Mouse (Mus musculus): ENCODE data around the gene Slc2a12. TPM values are rescaled to one million over a fixed set of nuclear protein-coding genes. Genes with fewer than 3 reads are reported as not detected.

Gene Slc2a12
- 3.2 and 4.2 TPM in 2 replicates for polyA plus RNA-seq (2014; fragmentation: Nextera tagmentation; extraction: Ambion mirVana)

DNA sequence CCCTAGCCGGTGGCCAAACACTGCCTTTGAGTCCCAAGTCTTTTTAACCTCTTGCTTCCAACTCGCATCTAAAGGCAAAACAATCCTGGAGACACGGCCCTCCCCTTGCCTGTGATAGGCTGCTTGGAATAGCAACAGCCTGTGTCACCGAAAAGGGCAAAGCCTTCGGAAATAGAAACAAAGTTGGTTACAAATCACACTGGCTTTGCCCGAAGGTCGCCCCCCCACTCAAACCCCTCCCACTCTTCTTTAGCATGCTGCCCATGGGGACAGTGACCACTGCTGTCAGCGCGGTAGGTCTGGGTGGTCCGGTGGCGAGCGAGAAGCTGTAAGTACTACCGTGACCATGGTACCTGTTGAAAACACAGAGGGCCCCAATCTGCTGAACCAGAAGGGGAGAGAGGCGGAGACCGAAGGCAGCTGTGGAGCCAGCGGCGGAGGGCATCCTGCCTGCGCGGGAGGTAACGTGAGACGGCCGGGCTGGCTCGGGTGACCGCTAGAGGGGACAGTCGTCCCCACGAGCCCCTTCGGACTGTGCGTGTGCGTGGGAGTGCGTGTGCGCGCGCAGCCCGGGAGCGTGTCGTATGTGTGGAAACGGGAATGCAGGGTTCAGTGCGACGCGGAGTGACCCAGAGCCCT is at the start of gene Slc2a12:
TSS of gene Slc2a12 (plus strand) at position 159 of the 639 bp plus-strand sequence.
- Histone ChIP-seq H3K4me2 (peak within 1 kb of the TSS; percentile 63), H3K36me3 (ENCODE audit: control insufficient read depth, insufficient read depth, low read length) (no peaks in the 10 kb centered on the region), H3K9me3 (ENCODE audit: control insufficient read depth, low read length) (peaks cover 2% of the 10 kb centered on the region; the same call in 1 of the 2 replicates), H3K27ac (ENCODE audit: low read depth, low read length) (peak within 1 kb of the TSS; percentile 10; the same call in 1 of the 2 replicates), H3K4me1 (ENCODE audit: control insufficient read depth, insufficient read depth, low read length) (no peaks in the 10 kb centered on the region; the same call in 1 of the 2 replicates), H3K4me3 (ENCODE audit: low read depth, low read length) (peak within 1 kb of the TSS; percentile 46), H3K27me3 (ENCODE audit: control insufficient read depth, insufficient read depth, low read length) (no peaks in the 10 kb centered on the region), H3K9ac (ENCODE audit: low read length) (peak within 1 kb of the TSS; percentile 48)
- 2% methylated on average over 38 of the region's 40 CpGs for WGBS
- ATAC-seq (ENCODE audit: low FRiP score) (peak; percentile 89), DNase-seq (ENCODE audit: low spot score, missing footprints) (peak; percentile 95)

DNA sequence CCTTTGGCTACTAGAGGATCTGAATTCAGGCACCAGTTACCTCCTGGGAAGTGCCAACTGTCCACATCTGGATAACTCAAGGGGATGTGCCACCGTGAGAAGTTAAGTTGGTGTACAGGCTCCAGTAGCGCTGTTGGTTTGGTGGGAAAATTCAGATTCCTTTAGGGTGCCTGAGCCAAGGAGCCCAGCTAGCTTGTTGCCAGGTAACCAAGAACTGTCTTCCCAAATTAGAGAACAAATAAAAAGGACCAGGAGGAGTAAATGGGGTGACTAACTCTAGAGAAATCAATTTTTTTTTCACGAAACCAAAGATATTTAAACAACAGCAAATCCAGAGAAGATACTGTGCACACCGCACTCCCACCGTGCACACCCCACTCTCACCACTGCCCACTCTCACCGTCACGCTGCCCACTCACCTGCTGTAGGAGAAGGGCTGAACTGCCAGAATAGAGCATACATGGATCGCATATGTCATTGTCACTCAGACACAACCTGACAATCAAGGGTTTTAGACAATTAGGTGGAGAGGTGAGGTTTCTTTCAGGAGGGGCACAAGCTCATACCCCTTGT is 45.8 kb upstream of the Slc2a12 start:
- DNase-seq (ENCODE audit: low spot score, missing footprints) (peak; percentile 47), ATAC-seq (ENCODE audit: low FRiP score) (no peak)
- no peaks in the 10 kb centered on the region for H3K27me3 ChIP-seq (ENCODE audit: control insufficient read depth, insufficient read depth, low read length)
- H3K4me2 ChIP-seq: no peak overlapping the region
- H3K36me3 ChIP-seq (ENCODE audit: control insufficient read depth, insufficient read depth, low read length): no peaks in the 10 kb centered on the region
- no peaks in the 10 kb centered on the region for H3K4me1 ChIP-seq (ENCODE audit: control insufficient read depth, insufficient read depth, low read length)
- WGBS: 90% methylated on average over 8 of the region's 8 CpGs
- no peak overlapping the region for H3K4me3 ChIP-seq (ENCODE audit: low read depth, low read length)
- no peaks in the 10 kb centered on the region for H3K9me3 ChIP-seq (ENCODE audit: control insufficient read depth, low read length)
- no peak overlapping the region for H3K9ac ChIP-seq (ENCODE audit: low read length)
- no peak overlapping the region for H3K27ac ChIP-seq (ENCODE audit: low read depth, low read length)

DNA sequence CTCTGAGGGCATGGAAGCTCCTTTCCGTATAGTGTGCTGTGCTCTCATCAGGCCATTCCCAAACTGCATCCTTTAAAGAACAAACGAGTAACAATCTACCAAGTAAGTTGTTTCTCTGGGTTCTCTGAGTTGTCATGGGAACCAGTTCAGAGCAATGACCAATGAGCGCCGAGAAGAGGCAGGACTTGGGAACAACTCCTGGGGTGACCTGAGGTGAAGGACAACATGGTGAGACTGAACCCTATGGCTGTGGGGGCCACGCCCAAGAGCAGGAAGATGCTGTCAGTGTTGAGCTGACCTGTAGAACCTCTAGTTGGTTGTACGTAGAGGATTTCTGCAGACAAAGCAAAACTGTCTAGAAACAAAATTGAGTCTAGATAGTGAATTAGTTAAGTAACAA is 43.8 kb upstream of the Slc2a12 start:
- H3K36me3 ChIP-seq (ENCODE audit: control insufficient read depth, insufficient read depth, low read length): no peaks in the 10 kb centered on the region
- no peak for ATAC-seq (ENCODE audit: low FRiP score)
- H3K27ac ChIP-seq (ENCODE audit: low read depth, low read length): no peak overlapping the region
- 81% methylated on average over 6 of the region's 6 CpGs for WGBS
- no peaks in the 10 kb centered on the region for H3K4me1 ChIP-seq (ENCODE audit: control insufficient read depth, insufficient read depth, low read length)
- H3K4me2 ChIP-seq: no peak overlapping the region
- no peak overlapping the region for H3K4me3 ChIP-seq (ENCODE audit: low read depth, low read length)
- no peaks in the 10 kb centered on the region for H3K27me3 ChIP-seq (ENCODE audit: control insufficient read depth, insufficient read depth, low read length)
- DNase-seq (ENCODE audit: low spot score, missing footprints): peak; percentile 37
- no peaks in the 10 kb centered on the region for H3K9me3 ChIP-seq (ENCODE audit: control insufficient read depth, low read length)
- no peak overlapping the region for H3K9ac ChIP-seq (ENCODE audit: low read length)

DNA sequence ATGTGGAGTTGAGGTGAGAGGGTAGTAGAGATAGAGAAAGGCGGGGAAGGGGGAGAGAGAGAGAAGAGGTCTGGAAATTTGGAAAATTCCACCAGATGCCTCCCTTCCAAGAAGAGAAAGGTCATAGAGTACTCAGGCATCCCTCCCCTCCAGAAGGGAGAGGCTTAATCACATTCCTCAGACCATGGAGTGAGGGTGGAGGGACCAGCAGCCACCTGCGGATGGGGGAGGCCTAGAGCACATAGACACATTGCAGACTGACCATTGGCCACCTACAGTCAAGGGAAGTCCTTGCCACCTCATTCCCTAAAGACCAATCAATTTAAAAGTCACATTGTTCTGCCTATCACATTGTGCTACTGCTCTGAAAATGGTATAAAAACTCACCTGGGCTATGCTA is 40.0 kb upstream of the Slc2a12 start:
- Histone ChIP-seq H3K27ac (ENCODE audit: low read depth, low read length) (no peak overlapping the region), H3K9me3 (ENCODE audit: control insufficient read depth, low read length) (no peaks in the 10 kb centered on the region), H3K4me2 (no peak overlapping the region), H3K9ac (ENCODE audit: low read length) (no peak overlapping the region), H3K27me3 (ENCODE audit: control insufficient read depth, insufficient read depth, low read length) (no peaks in the 10 kb centered on the region), H3K36me3 (ENCODE audit: control insufficient read depth, insufficient read depth, low read length) (no peaks in the 10 kb centered on the region), H3K4me3 (ENCODE audit: low read depth, low read length) (no peak overlapping the region), H3K4me1 (ENCODE audit: control insufficient read depth, insufficient read depth, low read length) (peaks cover 10% of the 10 kb centered on the region)
- 72% methylated on average over 2 of the region's 2 CpGs for WGBS
- ATAC-seq (ENCODE audit: low FRiP score) (no peak), DNase-seq (ENCODE audit: low spot score, missing footprints) (no peak)

DNA sequence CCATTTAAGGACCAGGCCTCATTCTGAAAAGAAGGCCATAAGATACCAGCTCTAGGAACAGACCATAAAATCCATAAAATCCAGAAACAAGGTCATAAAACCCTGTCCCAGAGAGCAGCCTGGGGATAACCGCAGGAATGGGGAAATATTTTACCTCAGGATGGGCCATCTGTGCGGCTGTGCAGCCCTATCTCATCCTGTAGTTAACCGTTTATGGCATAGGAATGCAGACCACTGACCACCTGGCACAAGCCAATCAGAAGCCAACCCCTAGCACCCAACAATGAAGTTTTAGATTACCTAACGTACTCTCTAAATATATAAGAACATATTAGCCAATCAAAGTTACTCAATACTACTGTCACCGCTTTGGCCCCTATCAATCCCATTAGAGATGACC is 36.5 kb upstream of the Slc2a12 start:
- ATAC-seq (ENCODE audit: low FRiP score) (no peak; the same call in 1 of the 2 replicates), DNase-seq (ENCODE audit: low spot score, missing footprints) (no peak)
- Histone ChIP-seq H3K4me2 (no peak overlapping the region), H3K9me3 (ENCODE audit: control insufficient read depth, low read length) (no peaks in the 10 kb centered on the region), H3K9ac (ENCODE audit: low read length) (no peak overlapping the region), H3K27ac (ENCODE audit: low read depth, low read length) (peak overlapping the region; percentile 79; the same call in 1 of the 2 replicates), H3K4me3 (ENCODE audit: low read depth, low read length) (no peak overlapping the region), H3K27me3 (ENCODE audit: control insufficient read depth, insufficient read depth, low read length) (no peaks in the 10 kb centered on the region), H3K36me3 (ENCODE audit: control insufficient read depth, insufficient read depth, low read length) (no peaks in the 10 kb centered on the region), H3K4me1 (ENCODE audit: control insufficient read depth, insufficient read depth, low read length) (peaks cover 10% of the 10 kb centered on the region)
- 75% methylated on average over 5 of the region's 5 CpGs for WGBS

DNA sequence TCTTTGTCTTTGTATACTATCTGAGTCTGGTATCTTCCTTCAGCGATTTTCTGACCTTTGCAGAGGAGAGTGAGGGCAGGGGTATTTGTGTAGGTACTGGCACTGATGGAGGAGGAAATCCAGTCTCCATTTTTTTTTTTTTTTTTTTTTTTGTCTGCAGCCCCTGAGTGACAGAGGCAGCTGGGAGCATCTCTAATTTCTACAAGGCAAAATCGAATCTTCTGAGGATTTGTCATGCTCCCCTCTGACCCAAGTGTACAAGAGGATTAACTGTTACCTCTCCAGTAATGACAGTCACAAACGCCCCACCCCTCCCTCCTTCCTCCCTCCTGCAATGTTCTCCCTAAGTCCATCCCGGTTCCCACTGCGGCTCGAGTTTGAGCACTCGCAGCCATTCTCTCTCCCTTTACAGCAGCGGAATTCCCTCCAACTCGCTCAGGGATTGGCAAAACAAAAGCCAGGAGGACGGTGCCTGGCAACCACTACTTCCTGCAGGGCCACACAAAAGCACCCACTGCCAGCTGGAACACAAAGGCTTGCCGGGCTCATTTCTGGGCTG is 35.9 kb upstream of the Slc2a12 start:
- H3K9me3 ChIP-seq (ENCODE audit: control insufficient read depth, low read length): no peaks in the 10 kb centered on the region
- DNase-seq (ENCODE audit: low spot score, missing footprints): peak; percentile 94
- no peaks in the 10 kb centered on the region for H3K27me3 ChIP-seq (ENCODE audit: control insufficient read depth, insufficient read depth, low read length)
- peak overlapping the region; percentile 35 for H3K4me2 ChIP-seq
- peaks cover 10% of the 10 kb centered on the region for H3K4me1 ChIP-seq (ENCODE audit: control insufficient read depth, insufficient read depth, low read length)
- H3K4me3 ChIP-seq (ENCODE audit: low read depth, low read length): peak overlapping the region; percentile 9; the same call in 1 of the 2 replicates
- no peaks in the 10 kb centered on the region for H3K36me3 ChIP-seq (ENCODE audit: control insufficient read depth, insufficient read depth, low read length)
- ATAC-seq (ENCODE audit: low FRiP score): peak; percentile 89
- WGBS: under 1% methylated on average over 11 of the region's 11 CpGs
- H3K9ac ChIP-seq (ENCODE audit: low read length): peak overlapping the region; percentile 54
- H3K27ac ChIP-seq (ENCODE audit: low read depth, low read length): peak overlapping the region; percentile 79

DNA sequence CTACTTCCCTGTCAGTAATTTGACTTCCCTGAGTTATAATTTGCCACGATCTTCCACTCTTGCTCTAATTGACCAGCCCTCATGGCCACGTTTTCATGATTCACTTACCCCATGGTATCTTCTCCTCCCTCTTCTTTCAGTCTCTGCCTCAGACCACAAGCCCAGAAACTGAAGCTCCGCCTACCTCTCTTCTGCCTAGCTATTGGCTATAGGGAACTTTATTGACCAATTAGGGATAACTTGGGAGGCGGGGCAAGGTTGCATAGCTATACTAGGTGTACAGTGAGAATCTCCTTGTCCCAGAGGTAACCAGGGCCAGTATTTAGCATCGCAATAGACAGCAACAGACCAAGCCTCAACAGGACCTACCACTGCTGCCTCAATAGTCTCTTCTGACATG is 31.5 kb upstream of the Slc2a12 start:
- DNase-seq (ENCODE audit: low spot score, missing footprints) (no peak), ATAC-seq (ENCODE audit: low FRiP score) (no peak)
- Histone ChIP-seq H3K4me1 (ENCODE audit: control insufficient read depth, insufficient read depth, low read length) (peaks cover 13% of the 10 kb centered on the region), H3K27me3 (ENCODE audit: control insufficient read depth, insufficient read depth, low read length) (no peaks in the 10 kb centered on the region), H3K9me3 (ENCODE audit: control insufficient read depth, low read length) (no peaks in the 10 kb centered on the region), H3K9ac (ENCODE audit: low read length) (no peak overlapping the region), H3K27ac (ENCODE audit: low read depth, low read length) (no peak overlapping the region), H3K4me2 (no peak overlapping the region), H3K36me3 (ENCODE audit: control insufficient read depth, insufficient read depth, low read length) (no peaks in the 10 kb centered on the region), H3K4me3 (ENCODE audit: low read depth, low read length) (no peak overlapping the region)
- WGBS: 91% methylated on average over 5 of the region's 5 CpGs

DNA sequence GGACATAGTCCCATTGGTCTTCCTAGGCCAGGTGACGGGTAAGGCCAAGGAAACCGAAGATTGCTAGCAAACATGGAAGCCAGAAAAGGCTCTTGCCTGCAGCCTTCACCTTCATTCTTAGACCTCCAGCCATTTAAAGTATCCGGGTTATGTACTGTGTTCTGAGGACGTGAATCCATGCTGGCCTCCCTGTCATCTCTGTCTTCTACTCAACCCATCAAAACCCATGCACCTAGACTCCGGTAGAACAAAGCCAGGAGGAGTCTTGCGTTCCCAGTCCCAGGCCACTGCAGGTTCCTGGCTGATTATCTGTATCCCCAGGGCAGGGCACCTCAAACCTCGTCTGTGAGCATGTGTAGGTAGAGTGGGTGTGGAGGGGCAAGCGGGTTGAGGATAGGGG is 30.3 kb upstream of the Slc2a12 start:
- Histone ChIP-seq H3K4me1 (ENCODE audit: control insufficient read depth, insufficient read depth, low read length) (peaks cover 5% of the 10 kb centered on the region; the same call in 1 of the 2 replicates), H3K27ac (ENCODE audit: low read depth, low read length) (no peak overlapping the region), H3K4me3 (ENCODE audit: low read depth, low read length) (no peak overlapping the region), H3K4me2 (no peak overlapping the region), H3K9ac (ENCODE audit: low read length) (no peak overlapping the region), H3K9me3 (ENCODE audit: control insufficient read depth, low read length) (no peaks in the 10 kb centered on the region), H3K36me3 (ENCODE audit: control insufficient read depth, insufficient read depth, low read length) (no peaks in the 10 kb centered on the region; the same call in 1 of the 2 replicates), H3K27me3 (ENCODE audit: control insufficient read depth, insufficient read depth, low read length) (no peaks in the 10 kb centered on the region)
- ATAC-seq (ENCODE audit: low FRiP score) (no peak), DNase-seq (ENCODE audit: low spot score, missing footprints) (peak; percentile 61)
- WGBS: 88% methylated on average over 8 of the region's 8 CpGs

DNA sequence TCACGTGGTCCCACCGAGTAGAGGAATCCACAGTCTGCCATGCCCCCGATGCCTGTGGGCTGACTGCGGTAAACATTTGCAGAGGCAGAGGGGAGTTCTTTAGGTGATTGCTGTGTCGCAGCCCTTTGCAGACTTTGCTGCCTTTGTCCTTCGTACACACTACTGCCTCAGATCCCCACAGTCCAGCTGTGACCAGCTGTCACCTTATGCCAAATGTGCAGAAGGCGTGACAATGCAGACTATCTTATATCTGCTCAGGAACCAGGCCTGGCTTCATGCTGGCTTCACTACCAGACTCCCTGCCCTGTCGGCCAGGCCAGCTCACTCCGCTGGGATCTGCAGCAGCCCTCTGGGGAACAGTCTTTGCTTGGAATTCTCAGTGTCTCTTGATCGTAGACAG is 29.5 kb upstream of the Slc2a12 start:
- Histone ChIP-seq H3K4me1 (ENCODE audit: control insufficient read depth, insufficient read depth, low read length) (peaks cover 5% of the 10 kb centered on the region; the same call in 1 of the 2 replicates), H3K4me3 (ENCODE audit: low read depth, low read length) (no peak overlapping the region), H3K36me3 (ENCODE audit: control insufficient read depth, insufficient read depth, low read length) (no peaks in the 10 kb centered on the region; the same call in 1 of the 2 replicates), H3K4me2 (no peak overlapping the region), H3K27ac (ENCODE audit: low read depth, low read length) (no peak overlapping the region), H3K27me3 (ENCODE audit: control insufficient read depth, insufficient read depth, low read length) (no peaks in the 10 kb centered on the region), H3K9ac (ENCODE audit: low read length) (no peak overlapping the region), H3K9me3 (ENCODE audit: control insufficient read depth, low read length) (peaks cover 2% of the 10 kb centered on the region; the same call in 1 of the 2 replicates)
- 45% methylated on average over 10 of the region's 10 CpGs for WGBS
- DNase-seq (ENCODE audit: low spot score, missing footprints) (no peak), ATAC-seq (ENCODE audit: low FRiP score) (0 out of 2 replicates have a peak, but pooled peaks have one; percentile 46)

All from midbrain, embryonic 11.5 days (tissue).